Mouse (Mus musculus): ENCODE data around the gene Pigs. TPM values are rescaled to one million over a fixed set of nuclear protein-coding genes. Genes with fewer than 3 reads are reported as not detected.

The Pigs gene
- 31.2 and 36.0 TPM in 2 replicates for polyA plus RNA-seq (2015; fragmentation: Nextera tagmentation; extraction: Ambion mirVana)

DNA sequence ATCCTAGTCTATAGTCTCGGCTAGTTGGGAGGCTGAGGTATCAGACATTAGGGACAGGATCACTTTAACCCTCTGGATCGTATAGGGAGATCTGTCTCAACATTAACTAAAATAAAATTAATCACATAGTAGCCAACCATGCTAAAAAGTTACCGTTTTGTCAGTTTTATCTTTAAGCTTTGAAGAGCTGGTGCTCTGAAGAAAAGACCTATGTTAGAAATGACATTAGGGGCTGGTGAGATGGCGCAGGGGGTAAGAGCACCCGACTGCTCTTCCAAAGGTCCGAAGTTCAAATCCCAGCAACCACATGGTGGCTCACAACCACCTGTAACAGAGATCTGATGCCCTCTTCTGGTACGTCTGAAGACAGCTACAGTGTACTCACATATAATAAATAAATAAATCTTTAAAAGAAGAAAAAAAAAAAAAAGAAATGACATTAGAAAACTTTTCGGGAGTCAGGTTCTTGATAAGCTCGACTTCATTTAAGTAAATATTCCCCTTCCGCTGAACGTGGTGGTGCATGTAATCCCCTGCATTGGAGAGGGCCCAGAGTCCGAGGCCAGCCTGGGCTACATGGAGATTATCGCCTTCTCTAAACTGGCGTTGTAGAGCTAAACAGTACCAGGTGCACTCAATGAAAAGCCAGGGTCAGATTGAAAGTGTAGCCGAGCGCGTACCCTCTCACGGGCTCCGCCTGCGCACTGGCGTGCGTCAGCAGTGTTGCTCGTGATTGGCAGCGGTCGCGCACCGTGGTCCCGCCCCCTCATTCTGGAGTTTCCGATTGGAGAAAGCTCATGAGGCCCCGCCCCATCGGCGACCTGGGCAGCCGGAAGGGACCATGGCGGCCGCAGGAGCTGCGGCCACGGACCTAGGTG, at the start of gene Pigs:
TSS of gene Pigs (plus strand) at position 782 of the 878 bp plus-strand sequence.
- Histone ChIP-seq H3K9ac (ENCODE audit: low read depth, low read length) (peak within 1 kb of the TSS; percentile 81), H3K4me1 (ENCODE audit: control insufficient read depth, low read depth, low read length) (peaks cover 15% of the 10 kb centered on the region), H3K4me3 (ENCODE audit: low read depth, low read length) (peak within 1 kb of the TSS; percentile 79), H3K9me3 (replicated peaks; ENCODE audit: control insufficient read depth, low read length) (no peaks in the 10 kb centered on the region), H3K4me2 (ENCODE audit: low read depth, low read length) (peak within 1 kb of the TSS; percentile 91), H3K36me3 (ENCODE audit: control insufficient read depth, insufficient read depth) (no peaks in the 10 kb centered on the region), H3K27me3 (ENCODE audit: control insufficient read depth, insufficient read depth, low read depth, low read length) (no peaks in the 10 kb centered on the region), H3K27ac (ENCODE audit: low read length) (peak within 1 kb of the TSS; percentile 35; the same call in 1 of the 2 replicates)
- peak; percentile 98 for ATAC-seq (ENCODE audit: low read depth)
- WGBS (ENCODE audit: insufficient replicate concordance): 8% methylated on average over 37 of the region's 37 CpGs

GRCm38 (mm10) chr11:78278853-78279252, 49.4 kb upstream of the Pigs start:
- H3K4me3 ChIP-seq (ENCODE audit: low read depth, low read length): no peak overlapping the region
- H3K36me3 ChIP-seq (ENCODE audit: control insufficient read depth, insufficient read depth): peaks cover 53% of the 10 kb centered on the region
- 77% methylated on average over 7 of the region's 7 CpGs for WGBS (ENCODE audit: insufficient replicate concordance)
- no peak for ATAC-seq (ENCODE audit: low read depth)
- H3K27ac ChIP-seq (ENCODE audit: low read length): no peak overlapping the region
- H3K4me1 ChIP-seq (ENCODE audit: control insufficient read depth, low read depth, low read length): no peaks in the 10 kb centered on the region
- H3K4me2 ChIP-seq (ENCODE audit: low read depth, low read length): no peak overlapping the region
- H3K9me3 ChIP-seq (replicated peaks; ENCODE audit: control insufficient read depth, low read length): no peaks in the 10 kb centered on the region
- H3K9ac ChIP-seq (ENCODE audit: low read depth, low read length): no peak overlapping the region
- H3K27me3 ChIP-seq (ENCODE audit: control insufficient read depth, insufficient read depth, low read depth, low read length): no peaks in the 10 kb centered on the region

DNA sequence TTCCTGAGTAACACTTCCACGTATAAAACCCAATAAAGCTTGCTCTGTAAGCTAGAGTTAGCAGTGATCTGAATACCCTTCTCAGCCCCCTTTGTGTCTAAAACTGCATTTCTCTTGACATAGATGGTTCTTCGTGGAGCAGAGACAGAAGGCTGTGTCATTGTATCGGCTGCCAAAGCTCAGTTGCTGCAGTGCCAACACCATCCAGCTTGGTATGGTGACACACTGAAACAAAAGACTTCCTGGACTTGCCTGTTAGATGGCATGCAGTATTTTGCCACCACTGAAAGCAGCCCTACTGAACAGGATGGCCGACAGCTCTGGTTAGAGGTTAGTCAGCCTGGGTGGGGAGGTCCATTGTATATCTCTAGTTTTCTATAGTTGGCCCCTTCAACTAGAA, 48.6 kb upstream of the Pigs start:
- no peak for ATAC-seq (ENCODE audit: low read depth)
- Histone ChIP-seq H3K36me3 (ENCODE audit: control insufficient read depth, insufficient read depth) (peaks cover 55% of the 10 kb centered on the region), H3K9ac (ENCODE audit: low read depth, low read length) (no peak overlapping the region), H3K27ac (ENCODE audit: low read length) (no peak overlapping the region), H3K4me2 (ENCODE audit: low read depth, low read length) (no peak overlapping the region), H3K9me3 (replicated peaks; ENCODE audit: control insufficient read depth, low read length) (no peaks in the 10 kb centered on the region), H3K4me1 (ENCODE audit: control insufficient read depth, low read depth, low read length) (no peaks in the 10 kb centered on the region), H3K27me3 (ENCODE audit: control insufficient read depth, insufficient read depth, low read depth, low read length) (no peaks in the 10 kb centered on the region), H3K4me3 (ENCODE audit: low read depth, low read length) (no peak overlapping the region)
- 87% methylated on average over 4 of the region's 4 CpGs for WGBS (ENCODE audit: insufficient replicate concordance)

DNA sequence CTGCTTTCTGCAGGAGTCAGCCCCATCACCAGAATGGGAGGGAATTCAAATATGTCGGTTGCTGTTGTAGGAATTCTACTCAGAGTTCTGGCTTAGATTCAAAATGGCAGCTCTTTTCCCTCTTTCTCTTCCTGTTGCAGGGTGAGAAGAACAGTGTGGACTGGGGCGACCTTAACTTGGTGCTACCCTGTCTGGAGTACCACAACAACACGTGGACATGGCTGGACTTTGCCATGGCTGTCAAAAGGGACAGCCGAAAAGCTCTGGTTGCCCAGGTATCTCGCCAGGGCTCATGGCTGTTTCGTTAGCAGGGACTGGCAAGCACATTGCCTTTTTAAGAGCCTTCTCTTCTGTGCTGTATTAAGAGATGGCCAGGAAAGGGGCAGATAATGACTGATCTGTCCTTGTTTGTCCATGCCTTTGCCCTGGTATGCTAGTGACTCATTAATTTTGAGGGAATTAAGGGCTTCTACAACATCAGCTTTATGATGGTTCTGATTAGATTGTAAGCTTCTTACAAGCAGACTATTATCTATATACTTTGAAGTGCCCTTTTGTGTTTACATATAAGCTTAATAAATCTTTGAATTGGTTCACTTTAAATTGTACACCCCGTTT, 39.0 kb upstream of the Pigs start:
- ATAC-seq (ENCODE audit: low read depth): no peak
- Histone ChIP-seq H3K4me3 (ENCODE audit: low read depth, low read length) (no peak overlapping the region), H3K27me3 (ENCODE audit: control insufficient read depth, insufficient read depth, low read depth, low read length) (no peaks in the 10 kb centered on the region), H3K4me2 (ENCODE audit: low read depth, low read length) (no peak overlapping the region), H3K27ac (ENCODE audit: low read length) (no peak overlapping the region), H3K36me3 (ENCODE audit: control insufficient read depth, insufficient read depth) (peaks cover 39% of the 10 kb centered on the region), H3K9me3 (replicated peaks; ENCODE audit: control insufficient read depth, low read length) (no peaks in the 10 kb centered on the region), H3K4me1 (ENCODE audit: control insufficient read depth, low read depth, low read length) (no peaks in the 10 kb centered on the region), H3K9ac (ENCODE audit: low read depth, low read length) (no peak overlapping the region)
- WGBS (ENCODE audit: insufficient replicate concordance): 74% methylated on average over 7 of the region's 7 CpGs

DNA sequence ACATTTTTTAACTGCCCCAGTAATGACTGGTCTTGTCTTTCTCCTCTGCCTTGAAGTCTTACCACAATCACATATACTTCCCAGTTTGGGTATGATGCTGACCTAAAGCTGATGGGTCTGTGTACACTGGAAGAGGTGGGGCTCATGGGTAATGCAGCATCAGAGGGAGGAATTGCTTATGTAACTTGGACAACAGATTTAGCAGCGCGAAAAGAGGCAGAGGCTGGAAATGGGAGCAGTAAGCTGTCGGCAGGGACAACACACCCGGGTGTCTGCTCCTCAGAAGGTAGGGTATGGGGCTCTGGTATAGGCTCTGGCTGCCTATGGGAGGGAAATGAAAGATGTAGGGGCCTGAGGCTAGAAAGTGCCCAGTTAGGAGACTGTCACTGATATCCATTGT, 37.6 kb upstream of the Pigs start, which contains the start of gene BC030499:
TSS of gene BC030499 (plus strand) at position 188 of the 400 bp plus-strand sequence.
- Histone ChIP-seq H3K4me1 (ENCODE audit: control insufficient read depth, low read depth, low read length) (no peaks in the 10 kb centered on the region), H3K27me3 (ENCODE audit: control insufficient read depth, insufficient read depth, low read depth, low read length) (no peaks in the 10 kb centered on the region), H3K4me2 (ENCODE audit: low read depth, low read length) (no peak within 1 kb of the TSS), H3K4me3 (ENCODE audit: low read depth, low read length) (no peak within 1 kb of the TSS), H3K36me3 (ENCODE audit: control insufficient read depth, insufficient read depth) (peaks cover 25% of the 10 kb centered on the region), H3K9ac (ENCODE audit: low read depth, low read length) (no peak within 1 kb of the TSS), H3K9me3 (replicated peaks; ENCODE audit: control insufficient read depth, low read length) (no peaks in the 10 kb centered on the region), H3K27ac (ENCODE audit: low read length) (no peak within 1 kb of the TSS)
- 73% methylated on average over 4 of the region's 4 CpGs for WGBS (ENCODE audit: insufficient replicate concordance)
- ATAC-seq (ENCODE audit: low read depth): no peak

- H3K9ac ChIP-seq (ENCODE audit: low read depth, low read length): no peak overlapping the region
- WGBS (ENCODE audit: insufficient replicate concordance): 70% methylated on average over 6 of the region's 6 CpGs
- no peaks in the 10 kb centered on the region for H3K27me3 ChIP-seq (ENCODE audit: control insufficient read depth, insufficient read depth, low read depth, low read length)
- H3K4me2 ChIP-seq (ENCODE audit: low read depth, low read length): no peak overlapping the region
- H3K9me3 ChIP-seq (replicated peaks; ENCODE audit: control insufficient read depth, low read length): no peaks in the 10 kb centered on the region
- H3K4me1 ChIP-seq (ENCODE audit: control insufficient read depth, low read depth, low read length): no peaks in the 10 kb centered on the region
- no peak overlapping the region for H3K4me3 ChIP-seq (ENCODE audit: low read depth, low read length)
- peaks cover 7% of the 10 kb centered on the region for H3K36me3 ChIP-seq (ENCODE audit: control insufficient read depth, insufficient read depth)
- no peak for ATAC-seq (ENCODE audit: low read depth)
- no peak overlapping the region for H3K27ac ChIP-seq (ENCODE audit: low read length)
These were observed 33.6 kb upstream of the Pigs start for GRCm38 (mm10) chr11:78294585-78294984.

- Histone ChIP-seq H3K9ac (ENCODE audit: low read depth, low read length) (peak overlapping the region; percentile 87), H3K4me2 (ENCODE audit: low read depth, low read length) (peak overlapping the region; percentile 79), H3K4me1 (ENCODE audit: control insufficient read depth, low read depth, low read length) (peaks cover 23% of the 10 kb centered on the region), H3K9me3 (replicated peaks; ENCODE audit: control insufficient read depth, low read length) (no peaks in the 10 kb centered on the region), H3K27me3 (ENCODE audit: control insufficient read depth, insufficient read depth, low read depth, low read length) (no peaks in the 10 kb centered on the region), H3K4me3 (ENCODE audit: low read depth, low read length) (peak overlapping the region; percentile 76), H3K36me3 (ENCODE audit: control insufficient read depth, insufficient read depth) (peaks cover 23% of the 10 kb centered on the region), H3K27ac (ENCODE audit: low read length) (peak overlapping the region; percentile 76)
- no peak for ATAC-seq (ENCODE audit: low read depth)
- 72% methylated on average over 7 of the region's 7 CpGs for WGBS (ENCODE audit: insufficient replicate concordance)
These were observed 27.3 kb upstream of the Pigs start for GRCm38 (mm10) chr11:78300917-78301316.

DNA sequence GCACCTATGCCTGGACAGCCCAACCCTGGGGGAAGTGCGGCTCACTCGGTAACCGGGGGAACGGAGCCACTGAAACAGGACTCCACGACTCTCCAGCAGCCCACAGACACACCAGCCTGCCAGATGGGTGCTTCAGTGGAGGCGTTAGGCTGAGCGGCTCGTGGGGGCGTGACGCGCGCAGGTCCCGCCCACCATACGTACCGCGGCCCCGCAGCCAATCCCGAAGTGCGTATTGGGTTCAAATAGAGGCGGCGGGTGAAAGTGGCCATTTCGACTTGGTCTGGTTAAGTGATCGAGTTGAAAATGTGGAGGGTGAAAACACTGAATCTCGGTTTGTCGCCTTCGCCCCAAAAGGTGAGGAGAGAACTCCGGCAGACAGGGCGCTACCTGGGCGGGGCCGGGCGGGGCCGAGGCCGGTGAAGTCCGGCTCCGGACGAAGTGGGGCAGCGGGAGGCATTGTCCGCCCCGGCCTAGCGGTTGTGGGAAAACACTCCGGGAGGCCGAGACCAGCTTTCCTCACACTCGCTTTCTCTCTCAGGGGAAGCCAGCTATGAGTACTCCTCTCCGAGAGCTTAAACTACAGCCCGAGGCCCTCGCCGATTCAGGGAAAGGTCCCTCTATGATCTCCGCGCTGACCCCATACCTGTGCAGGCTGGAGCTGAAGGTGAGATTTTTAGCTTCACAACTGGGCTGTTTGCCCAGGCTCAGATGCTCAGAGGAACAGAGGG, 26.7 kb upstream of the Pigs start, which contains the start of gene Spag5:
TSS of gene Spag5 (plus strand) at position 173 of the 728 bp plus-strand sequence.
- WGBS (ENCODE audit: insufficient replicate concordance): under 1% methylated on average over 49 of the region's 49 CpGs
- H3K4me2 ChIP-seq (ENCODE audit: low read depth, low read length): peak within 1 kb of the TSS; percentile 79
- peak within 1 kb of the TSS; percentile 76 for H3K27ac ChIP-seq (ENCODE audit: low read length)
- ATAC-seq (ENCODE audit: low read depth): peak; percentile 100
- peak within 1 kb of the TSS; percentile 76 for H3K4me3 ChIP-seq (ENCODE audit: low read depth, low read length)
- H3K9me3 ChIP-seq (replicated peaks; ENCODE audit: control insufficient read depth, low read length): no peaks in the 10 kb centered on the region
- peaks cover 25% of the 10 kb centered on the region for H3K4me1 ChIP-seq (ENCODE audit: control insufficient read depth, low read depth, low read length)
- H3K27me3 ChIP-seq (ENCODE audit: control insufficient read depth, insufficient read depth, low read depth, low read length): no peaks in the 10 kb centered on the region
- H3K36me3 ChIP-seq (ENCODE audit: control insufficient read depth, insufficient read depth): peaks cover 28% of the 10 kb centered on the region
- peak within 1 kb of the TSS; percentile 87 for H3K9ac ChIP-seq (ENCODE audit: low read depth, low read length)

Data from liver, embryonic 16.5 days (tissue).